Mouse (Mus musculus) hindbrain, embryonic 15.5 days (tissue): ENCODE data around the gene Amd1. TPM values are rescaled to one million over a fixed set of nuclear protein-coding genes. Genes with fewer than 3 reads are reported as not detected.
"Not testable (repeated sequence)": the region's sequence is repeated elsewhere in the genome, so short reads cannot be mapped to it uniquely, and the experiment has no call there.

Source experiments
- ATAC-seq: fragments of 200-750 bp; cut with Nextera tagmentation; 2 replicates; pipeline ENCODE4 v1.8.0; 2017; ENCODE audit warnings: low read depth, moderate number of reproducible peaks, moderate TSS enrichment; ENCODE audit not compliant: low FRiP score
- H3K27ac ChIP-seq: fragments of 300-500 bp; sonication (generic); replicated peaks from 2 replicates; pipeline ENCODE4 v1.5.1; 2015; ENCODE audit warnings: mild to moderate bottlenecking, inconsistent platforms
- H3K27me3 ChIP-seq: fragments of 300-500 bp; sonication (generic); 2 replicates; pipeline ENCODE4 v1.6.1; 2015; ENCODE audit warnings: control low read depth, inconsistent platforms
- H3K36me3 ChIP-seq: fragments of 300-500 bp; sonication (generic); 2 replicates; pipeline ENCODE4 v1.6.1; 2015; ENCODE audit warnings: control low read depth, inconsistent platforms
- H3K4me1 ChIP-seq: fragments of 300-500 bp; sonication (generic); replicated peaks from 2 replicates; pipeline ENCODE4 v1.6.1; 2015; ENCODE audit warnings: control low read depth, inconsistent platforms
- H3K4me2 ChIP-seq: fragments of 300-500 bp; sonication (generic); 2 replicates; pipeline ENCODE4 v1.6.1; 2015; ENCODE audit warnings: moderate library complexity, mild to moderate bottlenecking, inconsistent platforms
- H3K4me3 ChIP-seq: fragments of 300-500 bp; sonication (generic); 2 replicates; pipeline ENCODE4 v1.5.1; 2015; ENCODE audit warnings: mild to moderate bottlenecking, inconsistent platforms
- H3K9ac ChIP-seq: fragments of 300-500 bp; sonication (generic); 2 replicates; pipeline ENCODE4 v1.6.1; 2015; ENCODE audit warnings: inconsistent platforms
- H3K9me3 ChIP-seq: fragments of 300-500 bp; sonication (generic); 2 replicates; pipeline ENCODE4 v1.6.1; 2016; ENCODE audit warnings: control low read depth, inconsistent platforms
- WGBS: fragments of 180-500 bp; shearing (Covaris S2); methylation state at CpG from one replicate; pipeline ENCODE4 v1.1.7; 2015; 5-methylcytosine and 5-hydroxymethylcytosine counted together
- polyA plus RNA-seq: library from polyadenylated mRNA; unstranded; fragments of >200 nt; fragmentation: Nextera tagmentation; extraction: Ambion mirVana; gene quantifications from 2 replicates; pipeline ENCODE4 v1.2.1, GENCODE M21; 2015

The Amd1 gene
- polyA plus RNA-seq, 1 experiment from 2014 or later: 41.8 TPM

- Histone ChIP-seq H3K27ac (no peak overlapping the region), H3K36me3 (no peaks in the 10 kb centered on the region), H3K9me3 (no peaks in the 10 kb centered on the region), H3K4me1 (no peaks in the 10 kb centered on the region), H3K27me3 (no peaks in the 10 kb centered on the region), H3K9ac (no peak overlapping the region), H3K4me2 (no peak overlapping the region), H3K4me3 (no peak overlapping the region)
- WGBS: 81% methylated on average over 1 of the region's 1 CpGs
- no peak for ATAC-seq
These were observed 28.3 kb upstream of the Amd1 start for GRCm38 (mm10) chr10:40330262-40330661.

- H3K4me3 ChIP-seq: no peak overlapping the region
- 84% methylated on average over 9 of the region's 9 CpGs for WGBS
- no peak overlapping the region for H3K9ac ChIP-seq
- no peak overlapping the region for H3K27ac ChIP-seq
- no peak for ATAC-seq
- no peaks in the 10 kb centered on the region for H3K4me1 ChIP-seq
- H3K27me3 ChIP-seq: no peaks in the 10 kb centered on the region
- no peaks in the 10 kb centered on the region for H3K9me3 ChIP-seq
- H3K4me2 ChIP-seq: no peak overlapping the region
- H3K36me3 ChIP-seq: no peaks in the 10 kb centered on the region
These were observed 26.1 kb upstream of the Amd1 start for GRCm38 (mm10) chr10:40328004-40328551.

GRCm38 (mm10) chr10:40320306-40320705, 18.3 kb upstream of the Amd1 start:
- no peak overlapping the region for H3K4me3 ChIP-seq
- H3K9ac ChIP-seq: no peak overlapping the region
- no peaks in the 10 kb centered on the region for H3K27me3 ChIP-seq
- WGBS: 92% methylated on average over 10 of the region's 10 CpGs
- no peak overlapping the region for H3K4me2 ChIP-seq
- H3K9me3 ChIP-seq: no peaks in the 10 kb centered on the region
- no peaks in the 10 kb centered on the region for H3K36me3 ChIP-seq
- ATAC-seq: no peak
- no peak overlapping the region for H3K27ac ChIP-seq
- no peaks in the 10 kb centered on the region for H3K4me1 ChIP-seq

GRCm38 (mm10) chr10:40316841-40317585, 15.0 kb upstream of the Amd1 start:
- Histone ChIP-seq H3K4me2 (no peak overlapping the region), H3K9ac (no peak overlapping the region), H3K36me3 (no peaks in the 10 kb centered on the region), H3K27ac (no peak overlapping the region), H3K9me3 (no peaks in the 10 kb centered on the region), H3K4me1 (no peaks in the 10 kb centered on the region), H3K27me3 (no peaks in the 10 kb centered on the region), H3K4me3 (no peak overlapping the region)
- ATAC-seq: no peak
- WGBS: 73% methylated on average over 7 of the region's 7 CpGs

GRCm38 (mm10) chr10:40312781-40313180, 10.8 kb upstream of the Amd1 start:
- H3K36me3 ChIP-seq: no peaks in the 10 kb centered on the region
- no peaks in the 10 kb centered on the region for H3K27me3 ChIP-seq
- 84% methylated on average over 4 of the region's 4 CpGs for WGBS

GRCm38 (mm10) chr10:40309884-40310635, 8.1 kb upstream of the Amd1 start:
- Histone ChIP-seq H3K4me2 (no peak overlapping the region), H3K27me3 (no peaks in the 10 kb centered on the region), H3K36me3 (no peaks in the 10 kb centered on the region), H3K4me1 (no peaks in the 10 kb centered on the region), H3K4me3 (no peak overlapping the region), H3K27ac (no peak overlapping the region), H3K9ac (no peak overlapping the region), H3K9me3 (no peaks in the 10 kb centered on the region)
- WGBS: 57% methylated on average over 6 of the region's 6 CpGs
- no peak for ATAC-seq

More at GRCm38 (mm10) chr10:40312781-40313180, 10.8 kb upstream of the Amd1 start:
- no peak for ATAC-seq
- Histone ChIP-seq H3K4me1 (no peaks in the 10 kb centered on the region), H3K4me3 (no peak overlapping the region), H3K27ac (no peak overlapping the region), H3K9ac (no peak overlapping the region), H3K4me2 (no peak overlapping the region), H3K9me3 (no peaks in the 10 kb centered on the region)

- 67% methylated on average over 4 of the region's 4 CpGs for WGBS
- Histone ChIP-seq H3K27me3 (no peaks in the 10 kb centered on the region), H3K36me3 (no peaks in the 10 kb centered on the region), H3K4me1 (0 out of 2 replicates have a peak, but pooled peaks cover 4% of the 10 kb centered on the region), H3K4me3 (no peak overlapping the region), H3K9ac (no peak overlapping the region), H3K27ac (no peak overlapping the region), H3K9me3 (no peaks in the 10 kb centered on the region), H3K4me2 (no peak overlapping the region)
- no peak for ATAC-seq
These were observed 6.0 kb upstream of the Amd1 start for GRCm38 (mm10) chr10:40307826-40308583.

- Histone ChIP-seq H3K4me1 (0 out of 2 replicates have a peak, but pooled peaks cover 4% of the 10 kb centered on the region), H3K4me3 (no peak overlapping the region), H3K27ac (no peak overlapping the region), H3K27me3 (no peaks in the 10 kb centered on the region), H3K9ac (no peak overlapping the region), H3K36me3 (no peaks in the 10 kb centered on the region), H3K4me2 (no peak overlapping the region), H3K9me3 (no peaks in the 10 kb centered on the region)
- no peak for ATAC-seq
- 91% methylated on average over 1 of the region's 1 CpGs for WGBS
These were observed 4.0 kb upstream of the Amd1 start for GRCm38 (mm10) chr10:40305989-40306388.

GRCm38 (mm10) chr10:40301181-40302075, 558 bp downstream of the Amd1 start:
- peak overlapping the region; percentile 78 for H3K9ac ChIP-seq
- WGBS: under 1% methylated on average over 60 of the region's 91 CpGs
- H3K36me3 ChIP-seq: not testable (repeated sequence)

GRCm38 (mm10) chr10:40300648-40301171, 1.3 kb downstream of the Amd1 start:
- H3K4me2 ChIP-seq: peak overlapping the region; percentile 84
- under 1% methylated on average over 36 of the region's 36 CpGs for WGBS

More at GRCm38 (mm10) chr10:40301181-40302075, 558 bp downstream of the Amd1 start:
- Histone ChIP-seq H3K27ac (peak overlapping the region; percentile 87), H3K4me1 (peaks cover 37% of the 10 kb centered on the region), H3K4me2 (peak overlapping the region; percentile 84), H3K4me3 (peak overlapping the region; percentile 97)
- H3K27me3 ChIP-seq, H3K9me3 ChIP-seq: not testable (repeated sequence)
- ATAC-seq: peak; percentile 24

GRCm38 (mm10) chr10:40292640-40293039, 9.3 kb downstream of the Amd1 start:
- H3K9ac ChIP-seq: no peak overlapping the region
- 97% methylated on average over 6 of the region's 6 CpGs for WGBS
- no peaks in the 10 kb centered on the region for H3K9me3 ChIP-seq
- H3K4me1 ChIP-seq: peaks cover 7% of the 10 kb centered on the region; the same call in 1 of the 2 replicates
- H3K27me3 ChIP-seq: no peaks in the 10 kb centered on the region
- no peak for ATAC-seq
- H3K36me3 ChIP-seq: peaks cover 24% of the 10 kb centered on the region
- no peak overlapping the region for H3K4me3 ChIP-seq
- no peak overlapping the region for H3K27ac ChIP-seq
- H3K4me2 ChIP-seq: no peak overlapping the region

More at GRCm38 (mm10) chr10:40300648-40301171, 1.3 kb downstream of the Amd1 start:
- Histone ChIP-seq H3K27me3 (no peaks in the 10 kb centered on the region), H3K4me3 (peak overlapping the region; percentile 97), H3K9ac (peak overlapping the region; percentile 78), H3K9me3 (no peaks in the 10 kb centered on the region), H3K4me1 (peaks cover 37% of the 10 kb centered on the region), H3K27ac (peak overlapping the region; percentile 87), H3K36me3 (no peaks in the 10 kb centered on the region)
- peak; percentile 75 for ATAC-seq
